Mouse (Mus musculus) brain, embryonic 14.5 days (tissue): ENCODE measurements around the gene Slc4a8.

ENCODE experiments used
- CTCF ChIP-seq: fragments of 200-500 bp; IDR thresholded peaks from 2 replicates; pipeline ENCODE4 v1.5.1; 2012; ENCODE audit warnings: inconsistent platforms, mild to moderate bottlenecking, moderate library complexity, borderline replicate concordance; ENCODE audit not compliant: insufficient read depth, insufficient read length; ENCODE audit errors: extremely low read depth
- POLR2A ChIP-seq: fragments of 200-500 bp; IDR thresholded peaks from 2 replicates; pipeline ENCODE4 v1.6.1; 2012; ENCODE audit warnings: mild to moderate bottlenecking, inconsistent platforms, borderline replicate concordance; ENCODE audit not compliant: poor library complexity, insufficient read depth, insufficient read length, severe bottlenecking; ENCODE audit errors: extremely low read depth

- TF ChIP-seq CTCF, result no peak
- TF ChIP-seq POLR2A, result no peak
Observed at GRCm38 (mm10) chr15:100735095-100735952, 26.2 kb upstream of the Slc4a8 start.
